Mouse (Mus musculus): ENCODE measurements around the gene Myo18a.

DNA sequence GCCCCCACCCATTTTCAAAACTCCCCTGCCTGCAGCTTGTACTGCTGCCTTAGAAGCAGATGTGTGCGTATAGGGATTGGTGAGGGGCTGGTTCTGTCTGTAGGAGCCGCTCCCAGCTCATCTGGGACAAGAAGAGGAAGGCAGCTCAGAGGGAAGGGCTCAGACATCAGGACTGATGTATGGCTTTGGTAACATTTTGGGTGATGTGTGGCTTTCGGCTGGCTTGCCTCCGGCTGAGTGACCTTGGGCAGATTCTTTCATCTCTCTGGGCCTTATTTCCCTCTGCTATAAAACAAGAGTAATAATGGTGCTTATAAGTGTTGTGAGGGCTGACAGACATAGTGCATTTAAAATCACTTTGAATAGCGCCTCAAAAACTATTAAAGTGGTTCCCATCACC lies 26.5 kb downstream of the Myo18a start:
- TF ChIP-seq POLR2A (IDR thresholded peaks at IDR 0.05; ENCODE audit: control insufficient read depth, low read depth, low read length), result no peak
- TF ChIP-seq CTCF (IDR thresholded peaks at IDR 0.05; ENCODE audit: control insufficient read depth, insufficient read depth, insufficient replicate concordance, low read depth, low read length), result no peak

All from testis, adult 2 months (tissue).